Mouse (Mus musculus) myocyte (in vitro differentiated cells): ENCODE results near the gene Rasgef1c.

Source experiments
- CEBPB ChIP-seq: IDR thresholded peaks from 2 replicates; pipeline ENCODE4 v1.6.1; 2011; ENCODE audit warnings: mild to moderate bottlenecking, moderate library complexity; ENCODE audit not compliant: poor library complexity, insufficient read depth, severe bottlenecking
- E2F4 ChIP-seq: IDR thresholded peaks from one replicate; pipeline ENCODE4 v1.6.1; 2011; ENCODE audit warnings: mild to moderate bottlenecking, control low read depth, moderate library complexity; ENCODE audit not compliant: insufficient read depth
- MAX ChIP-seq: IDR thresholded peaks from one replicate; pipeline ENCODE4 v1.6.1; 2011; ENCODE audit warnings: low read depth, mild to moderate bottlenecking, control low read depth
- MYOD1 ChIP-seq, 3 experiments: IDR thresholded peaks; one replicate each; pipeline ENCODE4 v1.6.1; 2011; ENCODE audit warnings: control low read depth in 2 of 3, low read depth in 2 of 3, mild to moderate bottlenecking in 2 of 3, moderate library complexity in 1 of 3; ENCODE audit not compliant: insufficient read length in 2 of 3, control insufficient read depth in 1 of 3
- MYOG ChIP-seq, 3 experiments: IDR thresholded peaks; one replicate each; pipeline ENCODE4 v1.6.1; 2011; ENCODE audit warnings: control low read depth in 2 of 3, low read depth in 2 of 3, mild to moderate bottlenecking in 2 of 3; ENCODE audit not compliant: insufficient read length in 2 of 3, control insufficient read depth in 1 of 3, insufficient read depth in 1 of 3
- POLR2A ChIP-seq: IDR thresholded peaks from one replicate; pipeline ENCODE4 v1.6.1; 2011; ENCODE audit warnings: low read depth, mild to moderate bottlenecking, control low read depth, moderate library complexity; ENCODE audit not compliant: insufficient read length
- POLR2AphosphoS2 ChIP-seq: IDR thresholded peaks from one replicate; pipeline ENCODE4 v1.6.1; 2011; ENCODE audit warnings: low read depth, control low read depth; ENCODE audit not compliant: insufficient read length
- SRF ChIP-seq: IDR thresholded peaks from one replicate; pipeline ENCODE4 v1.6.1; 2011; ENCODE audit warnings: low read depth; ENCODE audit not compliant: control insufficient read depth, insufficient read length
- TCF12 ChIP-seq: IDR thresholded peaks from one replicate; pipeline ENCODE4 v1.6.1; 2011; ENCODE audit warnings: mild to moderate bottlenecking, control low read depth; ENCODE audit not compliant: poor library complexity, insufficient read depth, severe bottlenecking
- TCF3 ChIP-seq: IDR thresholded peaks from one replicate; pipeline ENCODE4 v1.6.1; 2011; ENCODE audit warnings: low read depth, control low read depth; ENCODE audit not compliant: insufficient read length
- USF1 ChIP-seq: IDR thresholded peaks from one replicate; pipeline ENCODE4 v1.6.1; 2011; ENCODE audit warnings: low read depth, mild to moderate bottlenecking, control low read depth, moderate library complexity

DNA sequence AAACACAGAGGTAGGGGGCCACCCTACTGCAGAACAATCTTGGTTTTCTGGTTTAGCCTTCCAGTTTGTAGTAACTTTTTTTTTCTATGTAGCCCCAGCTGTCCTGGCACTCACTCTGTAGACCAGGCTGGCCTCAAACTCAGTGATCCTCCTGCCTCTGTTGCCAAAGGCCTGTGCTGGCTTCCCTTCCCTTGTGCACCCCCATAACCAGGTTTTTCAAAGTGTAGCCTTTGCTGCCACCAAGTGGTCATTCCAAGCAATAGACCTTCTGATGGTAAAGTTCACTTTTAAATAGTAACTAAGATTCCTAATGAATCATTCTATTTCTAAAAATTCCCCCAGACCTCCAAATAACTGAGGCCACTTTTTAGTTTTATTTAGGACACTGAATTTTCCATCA is 31.9 kb upstream of the Rasgef1c start:
- TF ChIP-seq SRF (no peak), USF1 (no peak), POLR2AphosphoS2 (no peak), POLR2A (no peak), TCF3 (no peak), CEBPB (no peak), E2F4 (no peak), MYOG (IDR thresholded peaks at IDR 0.05; ENCODE audit: control insufficient read depth in 1 of 3, insufficient read depth in 1 of 3, insufficient read length in 2 of 3, low read depth in 2 of 3) (no peak), TCF12 (no peak), MYOD1 (IDR thresholded peaks at IDR 0.05; ENCODE audit: control insufficient read depth in 1 of 3, insufficient read length in 2 of 3, low read depth in 2 of 3) (no peak), MAX (no peak)
